Mouse (Mus musculus) liver, embryonic 15.5 days (tissue): Measurements from ENCODE around the gene Prl6a1. TPM values are rescaled to one million over a fixed set of nuclear protein-coding genes. Genes with fewer than 3 reads are reported as not detected.

ENCODE experiments used
- ATAC-seq: fragments of 200-750 bp; cut with Nextera tagmentation; 2 replicates; pipeline ENCODE4 v1.8.0; 2017; ENCODE audit warnings: moderate number of reproducible peaks, mild to moderate bottlenecking, moderate library complexity; ENCODE audit not compliant: insufficient read depth
- H3K27ac ChIP-seq: fragments of 300-500 bp; sonication (generic); replicated peaks from 2 replicates; pipeline ENCODE4 v1.5.1; 2015; ENCODE audit warnings: mild to moderate bottlenecking, inconsistent platforms
- H3K27me3 ChIP-seq: fragments of 300-500 bp; sonication (generic); 2 replicates; pipeline ENCODE4 v1.6.1; 2015; ENCODE audit warnings: mild to moderate bottlenecking, inconsistent platforms
- H3K36me3 ChIP-seq: fragments of 300-500 bp; sonication (generic); replicated peaks from 2 replicates; pipeline ENCODE4 v1.6.1; 2015; ENCODE audit warnings: moderate library complexity, mild to moderate bottlenecking, inconsistent platforms
- H3K4me1 ChIP-seq: fragments of 300-500 bp; sonication (generic); replicated peaks from 2 replicates; pipeline ENCODE4 v1.6.1; 2015; ENCODE audit warnings: inconsistent platforms
- H3K4me2 ChIP-seq: fragments of 300-500 bp; sonication (generic); 2 replicates; pipeline ENCODE4 v1.6.1; 2015; ENCODE audit warnings: moderate library complexity, mild to moderate bottlenecking, inconsistent platforms
- H3K4me3 ChIP-seq: fragments of 300-500 bp; sonication (generic); replicated peaks from 2 replicates; pipeline ENCODE4 v1.5.1; 2015; ENCODE audit warnings: mild to moderate bottlenecking, inconsistent platforms
- H3K9ac ChIP-seq: fragments of 300-500 bp; sonication (generic); 2 replicates; pipeline ENCODE4 v1.6.1; 2015; ENCODE audit warnings: moderate library complexity, mild to moderate bottlenecking, inconsistent platforms
- H3K9me3 ChIP-seq: fragments of 300-500 bp; sonication (generic); replicated peaks from 2 replicates; pipeline ENCODE4 v1.6.1; 2016; ENCODE audit warnings: inconsistent platforms
- WGBS: fragments of 180-500 bp; shearing (Covaris S2); methylation state at CpG from one replicate; pipeline ENCODE4 v1.1.7; 2015; ENCODE audit warnings: mixed read lengths; ENCODE audit not compliant: insufficient replicate concordance; 5-methylcytosine and 5-hydroxymethylcytosine counted together
- polyA plus RNA-seq: library from polyadenylated mRNA; unstranded; fragments of >200 nt; fragmentation: Nextera tagmentation; extraction: Ambion mirVana; gene quantifications from 2 replicates; pipeline ENCODE4 v1.2.1, GENCODE M21; 2015

The Prl6a1 gene
- not detected in 2 replicates for polyA plus RNA-seq

GRCm38 (mm10) chr13:27312334-27313225 is at the start of gene Prl6a1:
Prl6a1 (plus strand) TSS chr13:27312627.
- no peak within 1 kb of the TSS for H3K27ac ChIP-seq
- no peaks in the 10 kb centered on the region for H3K4me1 ChIP-seq
- no peaks in the 10 kb centered on the region for H3K9me3 ChIP-seq
- WGBS: 58% methylated on average over 7 of the region's 7 CpGs
- no peaks in the 10 kb centered on the region for H3K36me3 ChIP-seq
- H3K4me2 ChIP-seq: no peak within 1 kb of the TSS
- H3K9ac ChIP-seq: no peak within 1 kb of the TSS
- H3K4me3 ChIP-seq: no peak within 1 kb of the TSS
- H3K27me3 ChIP-seq: no peaks in the 10 kb centered on the region
- ATAC-seq: no peak

- Histone ChIP-seq H3K9ac (no peak overlapping the region), H3K27ac (no peak overlapping the region), H3K36me3 (no peaks in the 10 kb centered on the region), H3K27me3 (no peaks in the 10 kb centered on the region), H3K4me3 (no peak overlapping the region), H3K4me2 (no peak overlapping the region), H3K4me1 (no peaks in the 10 kb centered on the region), H3K9me3 (no peaks in the 10 kb centered on the region)
- WGBS: 50% methylated on average over 1 of the region's 1 CpGs
- no peak for ATAC-seq
Measured at GRCm38 (mm10) chr13:27334989-27335388, 22.6 kb downstream of the Prl6a1 start.

DNA sequence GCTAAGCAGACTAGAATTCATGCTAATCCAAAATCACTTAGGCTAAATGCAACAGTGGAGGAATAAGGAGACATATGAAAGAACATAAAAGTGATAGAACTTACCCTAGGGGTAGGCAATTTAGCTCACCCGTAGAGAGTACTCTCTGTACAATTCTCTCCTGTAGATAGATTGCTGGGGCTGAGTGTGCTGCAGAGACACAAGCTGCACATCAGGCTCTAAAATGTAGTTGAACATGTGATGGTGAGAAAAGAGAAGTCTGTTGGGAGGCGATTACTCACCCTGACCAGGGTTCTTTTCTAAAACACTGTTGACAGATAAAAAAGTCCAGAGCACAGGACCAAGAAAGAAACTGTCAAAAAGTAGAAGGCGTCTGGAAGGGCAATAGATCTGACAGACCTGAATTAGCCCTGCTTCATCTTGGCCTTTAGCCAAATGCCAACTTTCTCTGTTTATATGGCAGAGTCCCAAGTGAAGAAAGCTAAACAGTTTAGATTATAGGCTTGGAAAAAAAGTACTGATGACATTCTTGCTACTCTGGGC is 30.4 kb downstream of the Prl6a1 start:
- H3K4me3 ChIP-seq: no peak overlapping the region
- no peak overlapping the region for H3K27ac ChIP-seq
- no peaks in the 10 kb centered on the region for H3K36me3 ChIP-seq
- no peak for ATAC-seq
- H3K27me3 ChIP-seq: no peaks in the 10 kb centered on the region
- no peak overlapping the region for H3K9ac ChIP-seq
- no peaks in the 10 kb centered on the region for H3K4me1 ChIP-seq
- no peak overlapping the region for H3K4me2 ChIP-seq
- no peaks in the 10 kb centered on the region for H3K9me3 ChIP-seq
- 50% methylated on average over 3 of the region's 3 CpGs for WGBS

DNA sequence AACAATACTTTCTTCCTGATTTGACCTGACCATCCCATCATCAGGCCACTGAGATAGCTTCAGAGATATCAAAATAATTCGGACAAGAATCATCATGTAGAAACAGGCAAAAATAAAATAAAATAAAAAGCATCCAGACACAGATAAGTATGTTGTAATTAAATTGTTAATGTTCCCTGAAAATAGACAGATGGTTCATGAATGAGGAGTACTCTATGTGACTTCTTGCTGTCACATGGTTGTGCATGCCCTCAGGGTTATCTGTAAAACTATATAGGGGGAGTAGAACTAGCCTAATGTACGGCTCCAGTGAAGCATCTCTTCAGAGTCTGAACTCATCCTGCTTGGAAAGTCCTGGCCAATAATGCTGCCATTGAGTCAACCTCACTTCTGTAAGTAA is 32.9 kb downstream of the Prl6a1 start, which contains the start of gene Prl8a2:
Gene Prl8a2, plus strand, starts transcription at position 301 of the 400 bp plus-strand sequence.
- Histone ChIP-seq H3K9me3 (no peaks in the 10 kb centered on the region), H3K4me2 (no peak within 1 kb of the TSS), H3K36me3 (no peaks in the 10 kb centered on the region), H3K4me1 (no peaks in the 10 kb centered on the region), H3K27me3 (no peaks in the 10 kb centered on the region), H3K4me3 (no peak within 1 kb of the TSS), H3K27ac (no peak within 1 kb of the TSS), H3K9ac (no peak within 1 kb of the TSS)
- 33% methylated on average over 2 of the region's 2 CpGs for WGBS
- no peak for ATAC-seq

Other genes with a start within 250 kb of the Prl6a1 start
- not detected in 2 replicates for gene Prl3d1, start 218.4 kb upstream of the Prl6a1 start, polyA plus RNA-seq
- gene Prl3d2, start 190.9 kb upstream of the Prl6a1 start, polyA plus RNA-seq: not detected in 2 replicates
- not detected in 2 replicates for gene Prl3d3, start 155.8 kb upstream of the Prl6a1 start, polyA plus RNA-seq
- not detected in 2 replicates for gene Prl3c1, start 116.0 kb upstream of the Prl6a1 start, polyA plus RNA-seq
- gene Prl3b1, start 70.8 kb upstream of the Prl6a1 start, polyA plus RNA-seq: not detected in 2 replicates
- not detected in 2 replicates for gene Prl3a1, start 53.2 kb upstream of the Prl6a1 start, polyA plus RNA-seq
- gene Prl8a2, start 33.0 kb downstream of the Prl6a1 start, polyA plus RNA-seq: not detected in 2 replicates
- gene Prl2b1, start 78.2 kb downstream of the Prl6a1 start, polyA plus RNA-seq: not detected in 2 replicates
- gene Prl8a6, start 126.1 kb downstream of the Prl6a1 start, polyA plus RNA-seq: not detected in 2 replicates
- gene Prl8a8, start 200.6 kb downstream of the Prl6a1 start, polyA plus RNA-seq: not detected in 2 replicates